ENCODE assay signal across 9 mouse cellular contexts in genomic region chr4:46485696-46486417, GRCm38 (mm10). TPM values are rescaled to one million over a fixed set of nuclear protein-coding genes. Genes with fewer than 3 reads are reported as not detected.
A peak's percentile ranks its signal among the peaks of the same experiment; 100 is the strongest.
DNase-seq lines count a peak whose midpoint lies in the region; ATAC-seq lines count a peak whose summit lies in the region.
"Had no signal": no experiment of that assay in that cellular context is flagged by ENCODE, and none has a peak within 500 bp of the region (broad histone marks: within the 10 kb centered on the region; RNA-seq: fewer than 3 reads in every experiment).

No protein-coding gene starts in this region.

- no peaks in the 10 kb centered on the region for H3K36me3 ChIP-seq in liver, embryonic 13.5 days
- H3K36me3 ChIP-seq in forebrain, embryonic 12.5 days (replicated peaks) = no peaks in the 10 kb centered on the region
- H3K36me3 ChIP-seq: midbrain, embryonic 12.5 days had no signal

- peak overlapping the region; percentile 71 for H3K27ac ChIP-seq in liver, embryonic 13.5 days
- no peak overlapping the region for H3K27ac ChIP-seq in forebrain, embryonic 12.5 days
- H3K27ac ChIP-seq: midbrain, embryonic 12.5 days had no signal

- 18% methylated on average over 14 of the region's 14 CpGs for WGBS in liver, embryonic 13.5 days (ENCODE audit: insufficient replicate concordance)
- 64% methylated on average over 14 of the region's 14 CpGs for WGBS in forebrain, embryonic 12.5 days

- peak overlapping the region; percentile 43 for H3K4me2 ChIP-seq in liver, embryonic 13.5 days
- H3K4me2 ChIP-seq in forebrain, embryonic 12.5 days = no peak overlapping the region
- H3K4me2 ChIP-seq: midbrain, embryonic 12.5 days had no signal

- H3K27me3 ChIP-seq in liver, embryonic 13.5 days = no peaks in the 10 kb centered on the region
- no peaks in the 10 kb centered on the region for H3K27me3 ChIP-seq in forebrain, embryonic 12.5 days
- H3K27me3 ChIP-seq: midbrain, embryonic 12.5 days had no signal

- ATAC-seq in inflammation-experienced regulatory T-cells, adult 6 months = peak; percentile 79
- 0 out of 2 replicates have a peak, but pooled peaks have one; percentile 19 for ATAC-seq in liver, embryonic 13.5 days (ENCODE audit: low read depth)
- no peak for ATAC-seq in forebrain, embryonic 12.5 days (ENCODE audit: low FRiP score)

- H3K4me3 ChIP-seq in liver, embryonic 13.5 days (replicated peaks) = no peak overlapping the region
- no peak overlapping the region for H3K4me3 ChIP-seq in forebrain, embryonic 12.5 days (replicated peaks)
- H3K4me3 ChIP-seq: midbrain, embryonic 12.5 days had no signal

- peaks cover 48% of the 10 kb centered on the region for H3K4me1 ChIP-seq in liver, embryonic 13.5 days (replicated peaks)
- peaks cover 7% of the 10 kb centered on the region for H3K4me1 ChIP-seq in forebrain, embryonic 12.5 days

- peak overlapping the region; percentile 59 for H3K9ac ChIP-seq in liver, embryonic 13.5 days
- no peak overlapping the region for H3K9ac ChIP-seq in forebrain, embryonic 12.5 days
- H3K9ac ChIP-seq: midbrain, embryonic 12.5 days had no signal

- DNase-seq in 3T3-L1 (ENCODE audit: low read depth, low spot score) (peak; percentile 49), MN1 (ENCODE audit: low spot score) (peak; percentile 53)
- DNase-seq in gastrocnemius, adult 18-20 months (ENCODE audit: low spot score) = peak; percentile 90
- DNase-seq in liver, embryonic 13.5 days = peak; percentile 63
- DNase-seq in ovary, postnatal 14 days (ENCODE audit: low spot score) = peak; percentile 29
- peak; percentile 66 to 81 for DNase-seq in urinary bladder, postnatal 36 days (ENCODE audit: low spot score in 2 of 2)

- H3K9me3 ChIP-seq in liver, embryonic 13.5 days (replicated peaks) = no peaks in the 10 kb centered on the region
- H3K9me3 ChIP-seq in forebrain, embryonic 12.5 days = no peaks in the 10 kb centered on the region
- H3K9me3 ChIP-seq: midbrain, embryonic 12.5 days had no signal

RNA-seq across cellular contexts. Expression of gene Nans, which starts 3.2 kb away (rescaled TPM):
- 10 to 100 TPM; 17.6 to 19.9 TPM for total RNA-seq in gastrocnemius, adult 18-20 months (2021)
- polyA plus RNA-seq in inflammation-experienced regulatory T-cells, adult 6 months (2017; shearing (Covaris generic)) = 10 to 100 TPM; 63.1 to 97.7 (median 70.1) TPM
- 65.4 and 77.9 TPM in 2 replicates for polyA plus RNA-seq in liver, embryonic 13.5 days (2015; fragmentation: Nextera tagmentation; extraction: Ambion mirVana)
- polyA plus RNA-seq in forebrain, embryonic 12.5 days (2016; fragmentation: Nextera tagmentation; extraction: Ambion mirVana) = 63.5 and 75.8 TPM in 2 replicates

RNA-seq across cellular contexts. Expression of gene Anp32b, which starts 35.2 kb away (rescaled TPM):
- total RNA-seq in gastrocnemius, adult 18-20 months (2021) = 10 to 100 TPM; 63.2 to 66.2 TPM
- polyA plus RNA-seq in inflammation-experienced regulatory T-cells, adult 6 months (2017; shearing (Covaris generic)) = 10 to 100 TPM; 46.4 to 53.4 (median 46.5) TPM
- 555 and 600 TPM in 2 replicates for polyA plus RNA-seq in liver, embryonic 13.5 days (2015; fragmentation: Nextera tagmentation; extraction: Ambion mirVana)
- 301 and 311 TPM in 2 replicates for polyA plus RNA-seq in forebrain, embryonic 12.5 days (2016; fragmentation: Nextera tagmentation; extraction: Ambion mirVana)

RNA-seq across cellular contexts. Expression of gene Trim14, which starts 50.1 kb away (rescaled TPM):
- under 1 TPM; 0.50 to 0.76 TPM for total RNA-seq in gastrocnemius, adult 18-20 months (2021)
- 10 to 100 TPM; 19.2 to 34.4 (median 32.0) TPM for polyA plus RNA-seq in inflammation-experienced regulatory T-cells, adult 6 months (2017; shearing (Covaris generic))
- polyA plus RNA-seq in liver, embryonic 13.5 days (2015; fragmentation: Nextera tagmentation; extraction: Ambion mirVana) = 6.8 and 8.6 TPM in 2 replicates
- 0.95 and 1.7 TPM in 2 replicates for polyA plus RNA-seq in forebrain, embryonic 12.5 days (2016; fragmentation: Nextera tagmentation; extraction: Ambion mirVana)

Comparison
In these comparisons a context has a peak if more than half of its experiments do, and no peak if none do; other contexts are left out.
1. DNase-seq: peak in every context shown above with its lines; median percentile 90 in gastrocnemius, adult 18-20 months; 74 in urinary bladder, postnatal 36 days; 63 in liver, embryonic 13.5 days; 53 in MN1; 49 in 3T3-L1; 29 in ovary, postnatal 14 days.